Mouse (Mus musculus) liver, embryonic 14.5 days (tissue): ENCODE measurements around the gene Nt5c2. TPM values are rescaled to one million over a fixed set of nuclear protein-coding genes. Genes with fewer than 3 reads are reported as not detected.

Source experiments
- ATAC-seq: fragments of 200-750 bp; cut with Nextera tagmentation; 2 replicates; pipeline ENCODE4 v1.8.0; 2017; ENCODE audit warnings: moderate number of reproducible peaks, mild to moderate bottlenecking, moderate library complexity; ENCODE audit not compliant: insufficient read depth
- DNase-seq, 3 experiments: peaks; one replicate each; pipeline ENCODE4 v3.0.0-alpha.2; 2012 to 2013; ENCODE audit warnings: low read depth in 3 of 3, low spot score in 3 of 3
- H3K27ac ChIP-seq: fragments of 300-500 bp; sonication (generic); 2 replicates; pipeline ENCODE4 v1.5.1; 2014; ENCODE audit warnings: moderate library complexity, mild to moderate bottlenecking, control low read depth, inconsistent platforms
- H3K27me3 ChIP-seq: fragments of 300-500 bp; sonication (generic); 2 replicates; pipeline ENCODE4 v1.6.1; 2014; ENCODE audit warnings: mild to moderate bottlenecking, low read length, moderate library complexity; ENCODE audit not compliant: control insufficient read depth, insufficient read depth
- H3K36me3 ChIP-seq: fragments of 300-500 bp; sonication (generic); replicated peaks from 2 replicates; pipeline ENCODE4 v1.6.1; 2014; ENCODE audit warnings: low read depth; ENCODE audit not compliant: control insufficient read depth, insufficient read depth
- H3K4me1 ChIP-seq, 2 experiments: fragments of 200-500 bp in 1 of 2; fragments of 300-500 bp in 1 of 2; sonication (generic) in 1 of 2; replicated peaks; 2 replicates each; pipeline ENCODE4 v1.6.1; 2012 to 2014; ENCODE audit warnings: antibody characterized with exemption in 1 of 2, inconsistent platforms in 1 of 2, low read length in 1 of 2; ENCODE audit not compliant: control insufficient read depth in 2 of 2, insufficient read depth in 2 of 2
- H3K4me2 ChIP-seq: fragments of 300-500 bp; sonication (generic); 2 replicates; pipeline ENCODE4 v1.6.1; 2014; ENCODE audit warnings: low read depth, mild to moderate bottlenecking, control low read depth, moderate library complexity
- H3K4me3 ChIP-seq, 2 experiments: fragments of 200-500 bp in 1 of 2; fragments of 300-500 bp in 1 of 2; sonication (generic) in 1 of 2; 2 replicates each; pipeline ENCODE4 v1.5.1; 2012 to 2014; ENCODE audit warnings: low read depth in 2 of 2, low read length in 2 of 2, mild to moderate bottlenecking in 2 of 2, control low read depth in 1 of 2, inconsistent platforms in 1 of 2, moderate library complexity in 1 of 2; ENCODE audit not compliant: insufficient read depth in 1 of 2
- H3K9ac ChIP-seq: fragments of 300-500 bp; sonication (generic); replicated peaks from 2 replicates; pipeline ENCODE4 v1.6.1; 2014; ENCODE audit warnings: mild to moderate bottlenecking, control low read depth, moderate library complexity
- H3K9me3 ChIP-seq: fragments of 300-500 bp; sonication (generic); 2 replicates; pipeline ENCODE4 v1.6.1; 2016; ENCODE audit warnings: low read length, mixed read lengths; ENCODE audit not compliant: control insufficient read depth
- CTCF ChIP-seq: IDR thresholded peaks from 2 replicates; pipeline ENCODE4 v1.5.1; 2016; ENCODE audit warnings: antibody characterized with exemption, low read depth, control low read depth
- EP300 ChIP-seq: IDR thresholded peaks from 2 replicates; pipeline ENCODE4 v1.6.1; 2016; ENCODE audit warnings: antibody characterized with exemption, low read depth
- WGBS: fragments of 180-500 bp; shearing (Covaris S2); extraction: QIAGEN DNeasy Blood & Tissue Kit; methylation state at CpG from one replicate; pipeline ENCODE4 v1.1.7; 2014; ENCODE audit not compliant: insufficient replicate concordance; 5-methylcytosine and 5-hydroxymethylcytosine counted together
- polyA plus RNA-seq, 2 experiments: library from polyadenylated mRNA; depleted of rRNA in 1 of 2; stranded (reverse) in 1 of 2; unstranded in 1 of 2; fragments of >200 nt; fragmentation: Nextera tagmentation in 1 of 2; extraction: Ambion mirVana in 1 of 2; gene quantifications; 2 replicates each; pipeline versions ENCODE4 v1.2.1 to v1.2.3; 2012 to 2014

The Nt5c2 gene
- polyA plus RNA-seq, 2 experiments: 14.9 to 45.0 TPM

DNA sequence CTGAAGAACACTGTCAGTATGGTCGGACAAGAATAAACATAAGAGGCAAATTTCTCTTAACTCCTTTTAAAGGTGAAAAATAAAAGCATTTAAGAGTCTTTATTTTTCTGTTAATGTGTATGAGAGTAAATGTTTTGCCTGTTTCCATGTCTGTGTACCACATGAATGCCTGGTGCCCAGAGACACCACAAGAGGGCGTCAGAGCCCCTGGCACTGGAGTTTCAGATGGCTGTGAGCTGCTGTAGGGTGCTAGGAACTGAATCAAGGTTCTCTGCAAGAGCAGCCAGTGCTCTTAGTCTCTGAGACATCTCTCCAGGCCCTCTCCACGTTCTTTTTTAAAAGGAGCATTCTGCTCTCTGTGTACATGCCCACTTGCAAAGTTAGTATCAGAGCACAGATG is 117.8 kb downstream of the Nt5c2 start:
- H3K9ac ChIP-seq: no peak overlapping the region
- H3K4me1 ChIP-seq: peaks cover 16 to 17% of the 10 kb centered on the region in 2 experiments
- WGBS: 83% methylated on average over 3 of the region's 3 CpGs
- DNase-seq: no peak
- H3K4me3 ChIP-seq: no peak overlapping the region
- no peaks in the 10 kb centered on the region for H3K27me3 ChIP-seq
- no peak overlapping the region for H3K27ac ChIP-seq
- TF ChIP-seq EP300 (no peak), CTCF (peak; percentile 65)
- ATAC-seq: no peak
- peaks cover 5% of the 10 kb centered on the region for H3K9me3 ChIP-seq
- H3K36me3 ChIP-seq: peaks cover 22% of the 10 kb centered on the region
- H3K4me2 ChIP-seq: no peak overlapping the region

GRCm38 (mm10) chr19:46893484-46893883 is 121.5 kb downstream of the Nt5c2 start:
- peaks cover 46% of the 10 kb centered on the region for H3K36me3 ChIP-seq
- no peak for ATAC-seq

DNA sequence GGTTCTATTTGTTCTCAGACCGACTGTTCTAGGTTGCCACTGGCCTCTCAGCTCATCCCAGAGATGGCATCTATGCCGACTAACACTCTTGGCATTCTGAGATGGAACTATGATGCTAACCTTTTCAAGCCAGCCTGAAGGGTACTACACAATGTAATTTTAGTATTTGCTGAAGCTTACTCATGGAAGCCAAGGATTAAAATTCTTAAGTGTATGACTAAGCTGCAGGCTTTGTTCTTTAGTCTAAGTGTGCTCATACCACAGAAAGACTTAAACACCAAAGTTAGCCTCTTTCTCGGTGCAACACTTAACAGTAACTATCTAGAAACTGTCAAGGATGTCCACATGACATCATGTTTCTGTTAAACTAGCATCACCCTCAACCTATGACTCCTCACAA is 122.1 kb downstream of the Nt5c2 start:
- Histone ChIP-seq H3K36me3 (peaks cover 43% of the 10 kb centered on the region), H3K9ac (no peak overlapping the region), H3K4me1 (peaks cover 0 to 10% of the 10 kb centered on the region in 2 experiments; a peak in 2 of 4 replicates), H3K27ac (no peak overlapping the region), H3K27me3 (no peaks in the 10 kb centered on the region), H3K4me2 (no peak overlapping the region), H3K4me3 (no peak overlapping the region), H3K9me3 (peaks cover 5% of the 10 kb centered on the region)
- TF ChIP-seq EP300 (no peak), CTCF (no peak)
- ATAC-seq: no peak
- 81% methylated on average over 3 of the region's 3 CpGs for WGBS
- no peak for DNase-seq

More at GRCm38 (mm10) chr19:46893484-46893883, 121.5 kb downstream of the Nt5c2 start:
- DNase-seq: no peak
- Histone ChIP-seq H3K4me1 (peaks cover 0 to 5% of the 10 kb centered on the region in 2 experiments; a peak in 1 of 4 replicates), H3K9ac (no peak overlapping the region), H3K4me3 (no peak overlapping the region), H3K9me3 (peaks cover 5% of the 10 kb centered on the region), H3K27ac (no peak overlapping the region), H3K4me2 (no peak overlapping the region), H3K27me3 (no peaks in the 10 kb centered on the region)
- 51% methylated on average over 7 of the region's 7 CpGs for WGBS
- no peak for TF ChIP-seq CTCF
- no peak for TF ChIP-seq EP300

GRCm38 (mm10) chr19:46890657-46891056 is 124.3 kb downstream of the Nt5c2 start:
- Histone ChIP-seq H3K36me3 (peaks cover 49% of the 10 kb centered on the region), H3K4me2 (no peak overlapping the region), H3K9ac (no peak overlapping the region), H3K4me3 (no peak overlapping the region), H3K9me3 (no peaks in the 10 kb centered on the region), H3K27me3 (no peaks in the 10 kb centered on the region), H3K27ac (no peak overlapping the region), H3K4me1 (peaks cover 0 to 10% of the 10 kb centered on the region in 2 experiments; a peak in 2 of 4 replicates)
- no peak for ATAC-seq
- TF ChIP-seq CTCF: no peak
- TF ChIP-seq EP300: no peak
- DNase-seq: no peak
- WGBS: 88% methylated on average over 8 of the region's 8 CpGs

- H3K27ac ChIP-seq: no peak overlapping the region
- H3K9me3 ChIP-seq: no peaks in the 10 kb centered on the region
- ATAC-seq (no peak), DNase-seq (no peak)
- TF ChIP-seq EP300: no peak
- no peak for TF ChIP-seq CTCF
- H3K9ac ChIP-seq: no peak overlapping the region
- H3K4me1 ChIP-seq: peaks cover 0 to 10% of the 10 kb centered on the region in 2 experiments; a peak in 2 of 4 replicates
- H3K36me3 ChIP-seq: peaks cover 58% of the 10 kb centered on the region
- H3K27me3 ChIP-seq: no peaks in the 10 kb centered on the region
- WGBS: 87% methylated on average over 8 of the region's 8 CpGs
- H3K4me3 ChIP-seq: no peak overlapping the region
- H3K4me2 ChIP-seq: no peak overlapping the region
Observed at GRCm38 (mm10) chr19:46889666-46890065, 125.3 kb downstream of the Nt5c2 start.
